Mouse (Mus musculus) kidney, adult 2 months (tissue): Measurements from ENCODE around the gene Pin4.

Source experiments
- CTCF ChIP-seq: fragments of 200-500 bp; conservative IDR thresholded peaks from 2 replicates; pipeline ENCODE4 v1.5.1; 2011; ENCODE audit warnings: low read depth, mild to moderate bottlenecking, control low read depth, low read length, moderate library complexity, mixed read lengths; ENCODE audit not compliant: insufficient read depth, insufficient read length
- POLR2A ChIP-seq: fragments of 200-500 bp; IDR thresholded peaks from one replicate; pipeline ENCODE4 v1.6.1; 2011; ENCODE audit warnings: low read depth, low read length, control low read depth

GRCm38 (mm10) chrX:102073605-102074325 is 45.5 kb upstream of the Pin4 start:
- no peak for TF ChIP-seq CTCF
- no peak for TF ChIP-seq POLR2A
